Mouse (Mus musculus) forebrain, embryonic 13.5 days (tissue): ENCODE results near the gene Pon3. TPM values are rescaled to one million over a fixed set of nuclear protein-coding genes. Genes with fewer than 3 reads are reported as not detected.
A peak's percentile ranks its signal among the peaks of the same experiment; 100 is the strongest.

ENCODE experiments used
- ATAC-seq: fragments of 200-750 bp; cut with Nextera tagmentation; 2 replicates; pipeline ENCODE4 v1.8.0; 2017
- H3K27ac ChIP-seq: fragments of 300-500 bp; sonication (generic); 2 replicates; pipeline ENCODE4 v1.5.1; 2015; ENCODE audit warnings: inconsistent platforms, mild to moderate bottlenecking, moderate library complexity
- H3K27me3 ChIP-seq: fragments of 300-500 bp; sonication (generic); 2 replicates; pipeline ENCODE4 v1.6.1; 2015; ENCODE audit warnings: mild to moderate bottlenecking, inconsistent platforms
- H3K36me3 ChIP-seq: fragments of 300-500 bp; sonication (generic); 2 replicates; pipeline ENCODE4 v1.6.1; 2015; ENCODE audit warnings: mild to moderate bottlenecking, inconsistent platforms; ENCODE audit not compliant: poor library complexity, severe bottlenecking
- H3K4me1 ChIP-seq: fragments of 300-500 bp; sonication (generic); 2 replicates; pipeline ENCODE4 v1.6.1; 2015; ENCODE audit warnings: inconsistent platforms
- H3K4me2 ChIP-seq: fragments of 300-500 bp; sonication (generic); 2 replicates; pipeline ENCODE4 v1.6.1; 2015; ENCODE audit warnings: inconsistent platforms, mild to moderate bottlenecking, moderate library complexity
- H3K4me3 ChIP-seq: fragments of 300-500 bp; sonication (generic); 2 replicates; pipeline ENCODE4 v1.5.1; 2015; ENCODE audit warnings: mild to moderate bottlenecking, inconsistent platforms
- H3K9ac ChIP-seq: fragments of 300-500 bp; sonication (generic); 2 replicates; pipeline ENCODE4 v1.6.1; 2015; ENCODE audit warnings: mild to moderate bottlenecking, inconsistent platforms
- H3K9me3 ChIP-seq: fragments of 300-500 bp; sonication (generic); replicated peaks from 2 replicates; pipeline ENCODE4 v1.6.1; 2016; ENCODE audit warnings: inconsistent platforms
- WGBS: fragments of 180-500 bp; shearing (Covaris S2); methylation state at CpG from one replicate; pipeline ENCODE4 v1.1.7; 2015; 5-methylcytosine and 5-hydroxymethylcytosine counted together
- polyA plus RNA-seq: library from polyadenylated mRNA; unstranded; fragments of >200 nt; fragmentation: Nextera tagmentation; extraction: Ambion mirVana; gene quantifications from 2 replicates; pipeline ENCODE4 v1.2.1, GENCODE M21; 2015

Gene Pon3
- polyA plus RNA-seq, 1 experiment from 2014 or later = 3.5 TPM

DNA sequence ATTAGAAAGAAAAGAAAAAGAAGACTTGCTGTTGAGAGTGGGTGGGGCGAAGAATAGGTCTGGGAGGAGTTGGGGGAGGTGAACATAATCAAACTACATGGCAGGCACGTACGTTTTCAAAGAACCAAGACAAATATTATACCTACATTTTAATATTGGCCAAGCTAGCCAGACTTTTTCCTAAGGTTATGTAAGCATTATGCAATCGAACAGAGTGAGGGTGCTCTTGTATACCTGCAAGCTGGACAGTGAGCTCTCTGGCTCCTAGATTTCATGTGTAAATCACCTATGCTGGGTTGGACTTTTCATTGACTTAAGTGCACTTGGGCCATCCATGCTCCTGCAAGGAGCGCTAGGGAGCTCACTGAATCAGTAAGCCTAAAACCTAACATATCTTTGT is 57.5 kb downstream of the Pon3 start:
- 95% methylated on average over 5 of the region's 5 CpGs for WGBS
- no peaks in the 10 kb centered on the region for H3K27me3 ChIP-seq
- ATAC-seq = no peak

GRCm38 (mm10) chr6:5193693-5194092 is 62.4 kb downstream of the Pon3 start, which contains the start of gene Pon1:
Gene Pon1, minus strand, starts transcription at chr6:5193946.
- Histone ChIP-seq H3K27ac (no peak within 1 kb of the TSS), H3K4me3 (no peak within 1 kb of the TSS), H3K4me2 (no peak within 1 kb of the TSS), H3K36me3 (no peaks in the 10 kb centered on the region), H3K9ac (no peak within 1 kb of the TSS), H3K27me3 (no peaks in the 10 kb centered on the region), H3K4me1 (no peaks in the 10 kb centered on the region), H3K9me3 (no peaks in the 10 kb centered on the region)
- ATAC-seq = no peak; the same call in 1 of the 2 replicates
- WGBS = 33% methylated on average over 5 of the region's 5 CpGs

More for the DNA sequence above, 57.5 kb downstream of the Pon3 start:
- H3K9me3 ChIP-seq = no peaks in the 10 kb centered on the region
- no peak overlapping the region for H3K9ac ChIP-seq
- H3K4me1 ChIP-seq = no peaks in the 10 kb centered on the region
- no peak overlapping the region for H3K4me2 ChIP-seq
- no peak overlapping the region for H3K27ac ChIP-seq
- no peaks in the 10 kb centered on the region for H3K36me3 ChIP-seq
- no peak overlapping the region for H3K4me3 ChIP-seq

- no peak overlapping the region for H3K27ac ChIP-seq
- no peaks in the 10 kb centered on the region for H3K4me1 ChIP-seq
- ATAC-seq = no peak
- no peaks in the 10 kb centered on the region for H3K27me3 ChIP-seq
- WGBS = 88% methylated on average over 4 of the region's 4 CpGs
- H3K4me2 ChIP-seq = no peak overlapping the region
- no peaks in the 10 kb centered on the region for H3K9me3 ChIP-seq
- H3K9ac ChIP-seq = no peak overlapping the region
- H3K4me3 ChIP-seq = no peak overlapping the region
- no peaks in the 10 kb centered on the region for H3K36me3 ChIP-seq
Measured at GRCm38 (mm10) chr6:5190761-5191160, 65.3 kb downstream of the Pon3 start.

DNA sequence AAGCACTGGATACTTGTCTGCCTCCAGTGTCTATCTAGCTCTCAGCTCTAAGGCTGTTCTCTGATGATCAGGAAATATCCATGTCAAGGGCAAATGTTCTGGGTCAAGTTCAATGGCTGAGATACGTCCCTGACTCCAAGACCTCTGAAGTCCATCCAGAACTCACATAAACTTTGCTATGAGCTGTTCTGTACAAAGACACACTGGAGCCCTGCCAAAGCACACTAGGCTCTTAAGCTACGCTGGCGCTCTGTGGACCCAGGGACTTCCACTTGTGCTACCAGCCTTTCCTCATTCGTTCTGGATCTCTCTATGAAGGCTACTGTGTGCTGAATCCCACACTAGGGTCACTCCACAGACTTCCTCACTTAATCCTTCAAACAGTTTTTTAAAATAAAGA is 66.6 kb downstream of the Pon3 start:
- H3K9me3 ChIP-seq = no peaks in the 10 kb centered on the region
- H3K9ac ChIP-seq = no peak overlapping the region
- no peaks in the 10 kb centered on the region for H3K27me3 ChIP-seq
- H3K4me2 ChIP-seq = no peak overlapping the region
- no peaks in the 10 kb centered on the region for H3K36me3 ChIP-seq
- no peak overlapping the region for H3K27ac ChIP-seq
- H3K4me3 ChIP-seq = no peak overlapping the region
- no peaks in the 10 kb centered on the region for H3K4me1 ChIP-seq
- ATAC-seq = no peak
- WGBS = 86% methylated on average over 4 of the region's 4 CpGs

DNA sequence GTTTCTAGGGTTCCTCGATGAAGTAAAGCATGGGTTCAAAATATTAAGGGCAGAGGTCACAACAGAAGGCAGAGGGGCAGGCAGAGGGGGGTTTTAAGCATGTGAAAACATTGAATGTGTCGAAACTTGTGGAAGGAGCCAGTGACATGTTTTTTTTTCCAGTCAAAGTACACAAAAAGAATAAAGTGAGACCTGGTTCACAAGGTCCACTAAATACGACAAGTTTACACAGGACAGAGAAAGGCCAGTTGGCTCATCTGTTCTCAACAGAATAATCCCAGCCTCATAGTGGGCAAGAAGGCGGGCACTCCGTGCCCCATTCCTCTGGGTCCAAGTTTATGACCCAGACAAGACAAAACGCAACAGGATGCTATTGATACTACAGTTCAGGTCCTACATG is 67.1 kb downstream of the Pon3 start:
- no peak overlapping the region for H3K9ac ChIP-seq
- ATAC-seq = no peak
- H3K4me3 ChIP-seq = no peak overlapping the region
- no peaks in the 10 kb centered on the region for H3K4me1 ChIP-seq
- no peaks in the 10 kb centered on the region for H3K9me3 ChIP-seq
- no peaks in the 10 kb centered on the region for H3K27me3 ChIP-seq
- WGBS = 81% methylated on average over 6 of the region's 6 CpGs
- no peak overlapping the region for H3K27ac ChIP-seq
- no peaks in the 10 kb centered on the region for H3K36me3 ChIP-seq
- no peak overlapping the region for H3K4me2 ChIP-seq

GRCm38 (mm10) chr6:5188036-5188435 is 68.0 kb downstream of the Pon3 start:
- Histone ChIP-seq H3K4me2 (no peak overlapping the region), H3K27ac (no peak overlapping the region), H3K4me3 (no peak overlapping the region), H3K27me3 (no peaks in the 10 kb centered on the region), H3K36me3 (no peaks in the 10 kb centered on the region), H3K9ac (no peak overlapping the region), H3K9me3 (no peaks in the 10 kb centered on the region), H3K4me1 (no peaks in the 10 kb centered on the region)
- WGBS = 87% methylated on average over 5 of the region's 5 CpGs
- no peak for ATAC-seq

- no peaks in the 10 kb centered on the region for H3K9me3 ChIP-seq
- H3K4me3 ChIP-seq = no peak overlapping the region
- no peaks in the 10 kb centered on the region for H3K4me1 ChIP-seq
- no peak overlapping the region for H3K27ac ChIP-seq
- 81% methylated on average over 6 of the region's 6 CpGs for WGBS
- ATAC-seq = no peak
- no peak overlapping the region for H3K9ac ChIP-seq
- no peaks in the 10 kb centered on the region for H3K36me3 ChIP-seq
- H3K4me2 ChIP-seq = no peak overlapping the region
- H3K27me3 ChIP-seq = no peaks in the 10 kb centered on the region
Measured at GRCm38 (mm10) chr6:5187586-5187985, 68.5 kb downstream of the Pon3 start.

- H3K27ac ChIP-seq = no peak overlapping the region
- WGBS = 87% methylated on average over 7 of the region's 7 CpGs
- no peak overlapping the region for H3K9ac ChIP-seq
- H3K4me3 ChIP-seq = no peak overlapping the region
- H3K9me3 ChIP-seq = no peaks in the 10 kb centered on the region
- H3K36me3 ChIP-seq = no peaks in the 10 kb centered on the region
- H3K4me1 ChIP-seq = no peaks in the 10 kb centered on the region
- no peaks in the 10 kb centered on the region for H3K27me3 ChIP-seq
- no peak overlapping the region for H3K4me2 ChIP-seq
- no peak for ATAC-seq
Measured at GRCm38 (mm10) chr6:5186229-5186950, 69.7 kb downstream of the Pon3 start.

DNA sequence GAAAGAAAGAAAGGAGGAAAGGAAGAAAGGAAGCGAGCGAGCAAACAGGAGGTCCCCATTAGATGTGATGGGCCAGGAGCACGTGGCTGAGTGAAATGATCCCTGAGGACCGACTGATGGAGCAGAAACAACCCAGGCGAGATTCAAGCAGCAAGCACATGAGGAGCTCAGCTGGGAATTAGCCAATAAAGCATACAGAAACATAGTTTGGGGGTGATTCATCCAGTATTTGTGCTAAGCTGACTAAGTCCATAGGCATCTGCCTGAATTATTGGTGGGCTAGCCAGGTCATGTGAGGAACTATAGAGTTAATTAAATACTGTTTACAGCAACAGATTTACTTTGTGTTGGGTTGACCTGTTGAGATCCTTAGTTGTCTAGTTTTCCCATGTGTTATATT is 75.4 kb downstream of the Pon3 start:
- H3K27me3 ChIP-seq = no peaks in the 10 kb centered on the region
- 87% methylated on average over 5 of the region's 5 CpGs for WGBS
- H3K9me3 ChIP-seq = no peaks in the 10 kb centered on the region
- H3K36me3 ChIP-seq = no peaks in the 10 kb centered on the region
- H3K4me1 ChIP-seq = peaks cover 9% of the 10 kb centered on the region
- no peak overlapping the region for H3K4me3 ChIP-seq
- no peak overlapping the region for H3K4me2 ChIP-seq
- no peak overlapping the region for H3K9ac ChIP-seq
- no peak overlapping the region for H3K27ac ChIP-seq
- ATAC-seq = no peak

- no peak for ATAC-seq
- Histone ChIP-seq H3K4me2 (no peak overlapping the region), H3K36me3 (no peaks in the 10 kb centered on the region), H3K27me3 (no peaks in the 10 kb centered on the region), H3K9ac (no peak overlapping the region), H3K27ac (no peak overlapping the region), H3K9me3 (no peaks in the 10 kb centered on the region), H3K4me3 (no peak overlapping the region), H3K4me1 (peaks cover 9% of the 10 kb centered on the region)
- 89% methylated on average over 6 of the region's 6 CpGs for WGBS
Measured at GRCm38 (mm10) chr6:5179189-5179588, 76.9 kb downstream of the Pon3 start.

GRCm38 (mm10) chr6:5177967-5178891 is 77.9 kb downstream of the Pon3 start:
- Histone ChIP-seq H3K4me1 (peaks cover 9% of the 10 kb centered on the region), H3K4me2 (peak overlapping the region; percentile 51), H3K4me3 (peak overlapping the region; percentile 19), H3K9me3 (no peaks in the 10 kb centered on the region), H3K36me3 (no peaks in the 10 kb centered on the region), H3K27me3 (no peaks in the 10 kb centered on the region), H3K27ac (no peak overlapping the region), H3K9ac (peak overlapping the region; percentile 43; the same call in 1 of the 2 replicates)
- peak; percentile 67 for ATAC-seq
- 34% methylated on average over 19 of the region's 19 CpGs for WGBS

- Histone ChIP-seq H3K4me2 (no peak overlapping the region), H3K9ac (no peak overlapping the region), H3K4me1 (peaks cover 9% of the 10 kb centered on the region), H3K27ac (no peak overlapping the region), H3K9me3 (no peaks in the 10 kb centered on the region), H3K4me3 (no peak overlapping the region), H3K36me3 (no peaks in the 10 kb centered on the region), H3K27me3 (no peaks in the 10 kb centered on the region)
- ATAC-seq = no peak
- WGBS = 89% methylated on average over 10 of the region's 10 CpGs
Measured at GRCm38 (mm10) chr6:5174179-5174812, 81.8 kb downstream of the Pon3 start.
